Mouse (Mus musculus) liver, adult 2 months (tissue): Measurements from ENCODE around the gene Tenm2.

Experiments
- CTCF ChIP-seq: fragments of 200-500 bp; IDR thresholded peaks from 2 replicates; pipeline ENCODE4 v1.5.1; 2011; ENCODE audit warnings: low read depth, low read length, control low read depth
- POLR2A ChIP-seq: fragments of 200-500 bp; IDR thresholded peaks from 2 replicates; pipeline ENCODE4 v1.6.1; 2011; ENCODE audit warnings: low read length, control low read depth; ENCODE audit not compliant: insufficient read depth; ENCODE audit errors: extremely low read depth

- TF ChIP-seq POLR2A (no peak), CTCF (no peak)
These were observed 1013.7 kb downstream of the Tenm2 start for GRCm38 (mm10) chr11:36222071-36222470.
